Mouse (Mus musculus) erythroblast, embryonic 14.5 days (primary cell): ENCODE measurements around the gene Susd6. TPM values are rescaled to one million over a fixed set of nuclear protein-coding genes. Genes with fewer than 3 reads are reported as not detected.

Experiments used
- H3K27me3 ChIP-seq: 2 replicates; pipeline ENCODE4 v1.6.1; 2012; ENCODE audit warnings: inconsistent platforms; ENCODE audit not compliant: control insufficient read depth
- H3K36me3 ChIP-seq: 2 replicates; pipeline ENCODE4 v1.6.1; 2012; ENCODE audit warnings: mild to moderate bottlenecking, inconsistent platforms; ENCODE audit not compliant: control insufficient read depth
- H3K4me1 ChIP-seq: 2 replicates; pipeline ENCODE4 v1.6.1; 2012; ENCODE audit warnings: inconsistent platforms; ENCODE audit not compliant: control insufficient read depth
- H3K4me3 ChIP-seq: replicated peaks from 2 replicates; pipeline ENCODE3; 2012; ENCODE audit warnings: moderate library complexity, mild to moderate bottlenecking, inconsistent platforms
- H3K9me3 ChIP-seq: 2 replicates; pipeline ENCODE4 v1.6.1; 2012; ENCODE audit warnings: low read length, inconsistent platforms, mixed read lengths; ENCODE audit not compliant: control insufficient read depth
- GATA1 ChIP-seq: IDR thresholded peaks from 2 replicates; pipeline ENCODE4 v1.6.1; 2012; ENCODE audit warnings: low read length, inconsistent platforms, mixed read lengths
- TAL1 ChIP-seq: IDR thresholded peaks from 3 replicates; pipeline ENCODE4 v1.6.1; 2012; ENCODE audit warnings: low read length, inconsistent platforms, mixed read lengths
- polyA plus RNA-seq: library from polyadenylated mRNA; stranded (reverse); fragments of >175 nt; gene quantifications from 2 replicates; pipeline ENCODE4 v1.2.3, GENCODE M21; 2012

Gene Susd6
- polyA plus RNA-seq, 1 experiment, result 1.2 TPM

GRCm38 (mm10) chr12:80868401-80868800 is 78.1 kb downstream of the Susd6 start:
- no peaks in the 10 kb centered on the region for H3K9me3 ChIP-seq
- H3K4me3 ChIP-seq, result no peak overlapping the region
- TF ChIP-seq TAL1 (no peak), GATA1 (no peak)
- peaks cover 87% of the 10 kb centered on the region for H3K36me3 ChIP-seq
- no peaks in the 10 kb centered on the region for H3K27me3 ChIP-seq
- peaks cover 13% of the 10 kb centered on the region for H3K4me1 ChIP-seq

DNA sequence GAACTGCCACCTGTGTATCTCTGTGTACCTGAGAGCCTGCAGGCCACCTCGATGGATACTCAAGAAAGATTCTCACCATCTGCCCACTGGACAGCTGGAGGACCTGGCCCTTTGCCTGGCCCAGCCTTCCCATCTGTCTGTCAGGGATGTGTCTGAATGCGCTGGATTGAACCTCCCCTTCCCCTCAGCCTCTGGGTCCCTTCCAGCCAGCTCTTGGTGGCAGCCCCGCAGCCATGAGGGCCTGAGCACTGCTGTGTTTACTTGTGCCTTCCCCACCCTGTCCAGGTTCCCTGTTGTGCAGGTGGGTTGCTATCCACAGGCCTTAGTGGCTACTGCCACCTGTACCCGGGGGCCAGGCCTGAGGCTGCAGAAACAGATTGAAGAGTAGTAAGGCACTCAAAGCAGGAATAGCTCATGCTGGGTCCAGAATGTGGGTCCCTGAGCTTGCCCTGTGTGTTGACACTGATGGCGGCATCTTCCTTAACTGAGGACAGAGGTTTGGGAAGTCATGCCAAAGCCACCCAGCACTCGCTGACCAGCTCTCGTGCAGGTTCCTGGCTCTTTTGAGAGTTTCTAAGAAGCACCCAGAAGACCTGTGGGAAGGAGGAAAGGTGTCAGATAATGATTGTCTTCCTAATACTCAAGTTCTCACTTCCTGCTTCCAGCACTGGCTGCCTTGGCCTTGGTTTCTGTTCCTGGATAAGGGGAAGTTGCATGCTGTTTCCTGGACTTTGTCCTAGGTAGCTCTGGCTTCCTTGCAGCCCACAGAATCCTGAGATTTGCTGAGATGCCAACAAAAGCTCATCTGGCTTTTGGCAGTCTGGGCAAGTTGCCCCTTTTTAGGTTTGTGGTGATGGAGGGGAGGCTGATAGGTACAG is 87.1 kb downstream of the Susd6 start:
- peaks cover 87% of the 10 kb centered on the region for H3K36me3 ChIP-seq

GRCm38 (mm10) chr12:80878093-80878430 is 87.8 kb downstream of the Susd6 start:
- Histone ChIP-seq H3K4me3 (no peak overlapping the region), H3K27me3 (no peaks in the 10 kb centered on the region), H3K4me1 (no peaks in the 10 kb centered on the region), H3K9me3 (no peaks in the 10 kb centered on the region), H3K36me3 (peaks cover 80% of the 10 kb centered on the region)
- no peak for TF ChIP-seq TAL1
- no peak for TF ChIP-seq GATA1

More for the DNA sequence above, 87.1 kb downstream of the Susd6 start:
- no peak for TF ChIP-seq GATA1
- Histone ChIP-seq H3K4me3 (no peak overlapping the region), H3K4me1 (no peaks in the 10 kb centered on the region), H3K9me3 (no peaks in the 10 kb centered on the region), H3K27me3 (no peaks in the 10 kb centered on the region)

DNA sequence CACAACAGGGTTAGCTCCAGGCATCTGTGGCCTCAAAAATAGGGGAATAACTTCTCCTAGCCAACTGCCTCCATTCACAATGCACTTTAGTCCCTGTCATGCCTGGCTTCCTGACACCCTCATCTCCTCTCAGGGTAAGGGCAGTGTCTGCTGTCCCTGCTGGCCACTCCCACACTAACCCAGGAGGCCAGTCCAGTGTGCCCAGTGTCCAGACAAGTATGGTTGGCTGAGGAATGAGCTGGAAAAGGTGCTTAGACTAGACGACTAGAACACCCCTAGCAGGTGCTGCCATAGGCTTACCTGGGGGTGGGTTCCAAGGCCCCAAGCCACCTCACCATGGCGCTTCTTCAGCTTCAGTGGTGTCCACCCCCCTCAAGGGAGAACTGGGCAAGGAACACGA is 88.3 kb downstream of the Susd6 start:
- peaks cover 75% of the 10 kb centered on the region for H3K36me3 ChIP-seq
- no peaks in the 10 kb centered on the region for H3K27me3 ChIP-seq
- H3K9me3 ChIP-seq, result no peaks in the 10 kb centered on the region
- TF ChIP-seq GATA1, result no peak
- TF ChIP-seq TAL1, result no peak
- H3K4me1 ChIP-seq, result no peaks in the 10 kb centered on the region
- H3K4me3 ChIP-seq, result no peak overlapping the region

DNA sequence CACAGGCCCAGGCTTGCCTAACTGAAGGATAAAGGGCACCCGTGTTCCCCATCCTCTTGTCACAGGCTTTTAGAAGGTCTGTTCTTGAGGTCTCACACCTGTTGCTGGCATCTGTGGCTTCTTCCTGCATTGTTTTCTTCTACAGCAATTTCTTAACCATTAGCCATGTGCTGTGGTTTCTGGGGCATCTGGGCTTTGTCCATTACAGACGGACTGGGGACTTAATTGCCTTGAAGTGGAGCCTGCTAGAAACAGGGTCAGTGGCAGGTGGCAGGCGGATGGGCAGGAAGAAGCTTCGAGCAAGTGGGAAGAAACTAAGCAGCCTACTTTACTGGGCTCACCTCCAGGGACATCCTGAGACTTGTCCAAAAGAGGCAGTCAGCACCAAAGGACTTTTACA is 89.0 kb downstream of the Susd6 start:
- no peak overlapping the region for H3K4me3 ChIP-seq
- H3K9me3 ChIP-seq, result no peaks in the 10 kb centered on the region
- peaks cover 68% of the 10 kb centered on the region for H3K36me3 ChIP-seq
- H3K27me3 ChIP-seq, result no peaks in the 10 kb centered on the region
- TF ChIP-seq GATA1 (no peak), TAL1 (no peak)
- H3K4me1 ChIP-seq, result peaks cover 3% of the 10 kb centered on the region; the same call in 1 of the 2 replicates

- Histone ChIP-seq H3K4me1 (peaks cover 8% of the 10 kb centered on the region), H3K9me3 (no peaks in the 10 kb centered on the region), H3K4me3 (no peak overlapping the region), H3K36me3 (peaks cover 50% of the 10 kb centered on the region), H3K27me3 (peaks cover 7% of the 10 kb centered on the region)
- TF ChIP-seq GATA1 (no peak), TAL1 (no peak)
Observed at GRCm38 (mm10) chr12:80881121-80881520, 90.8 kb downstream of the Susd6 start.

- Histone ChIP-seq H3K36me3 (peaks cover 28% of the 10 kb centered on the region), H3K27me3 (peaks cover 7% of the 10 kb centered on the region), H3K4me3 (no peak overlapping the region), H3K4me1 (peaks cover 8% of the 10 kb centered on the region), H3K9me3 (no peaks in the 10 kb centered on the region)
- TF ChIP-seq GATA1 (no peak), TAL1 (no peak)
Observed at GRCm38 (mm10) chr12:80883278-80883677, 93.0 kb downstream of the Susd6 start.

GRCm38 (mm10) chr12:80883881-80884280 is 93.6 kb downstream of the Susd6 start:
- H3K9me3 ChIP-seq, result no peaks in the 10 kb centered on the region
- no peak for TF ChIP-seq TAL1
- TF ChIP-seq GATA1, result no peak
- peaks cover 7% of the 10 kb centered on the region for H3K27me3 ChIP-seq
- peaks cover 8% of the 10 kb centered on the region for H3K4me1 ChIP-seq
- H3K4me3 ChIP-seq, result no peak overlapping the region
- peaks cover 22% of the 10 kb centered on the region for H3K36me3 ChIP-seq

- Histone ChIP-seq H3K27me3 (peaks cover 7% of the 10 kb centered on the region), H3K36me3 (peaks cover 7% of the 10 kb centered on the region), H3K4me1 (peaks cover 8% of the 10 kb centered on the region), H3K4me3 (no peak overlapping the region), H3K9me3 (peaks cover 6% of the 10 kb centered on the region)
- no peak for TF ChIP-seq GATA1
- no peak for TF ChIP-seq TAL1
Observed at GRCm38 (mm10) chr12:80885301-80886288, 95.3 kb downstream of the Susd6 start.
